Mouse (Mus musculus) layer of hippocampus, adult 2 months (tissue): ENCODE measurements around the gene Pdk1. TPM values are rescaled to one million over a fixed set of nuclear protein-coding genes. Genes with fewer than 3 reads are reported as not detected.
"Not testable (repeated sequence)": the region's sequence is repeated elsewhere in the genome, so short reads cannot be mapped to it uniquely, and the experiment has no call there.

Experiments used
- DNase-seq, 2 experiments: peaks; one replicate each; pipeline ENCODE4 v3.0.0; 2022; ENCODE audit warnings: low spot score in 2 of 2
- H3K27ac ChIP-seq: fragments of 200-600 bp; 2 replicates; pipeline ENCODE4 v1.8.1; 2022
- H3K4me3 ChIP-seq: fragments of 200-600 bp; 2 replicates; pipeline ENCODE4 v1.8.1; 2022; ENCODE audit warnings: mild to moderate bottlenecking
- CTCF ChIP-seq: fragments of 200-600 bp; conservative IDR thresholded peaks from 2 replicates; pipeline ENCODE4 v1.8.1; 2022; ENCODE audit warnings: antibody characterized with exemption, mild to moderate bottlenecking, moderate library complexity
- total RNA-seq, 2 experiments: library from RNA; stranded (reverse); gene quantifications; 2 replicates each; pipeline ENCODE4 v1.2.3; 2021

Gene Pdk1
- total RNA-seq, 2 experiments from 2014 or later = 38.8 to 39.5 TPM

GRCm38 (mm10) chr2:71882914-71883651 lies 10.1 kb downstream of the Pdk1 start:
- H3K27ac ChIP-seq = no peak overlapping the region
- DNase-seq = no peak
- TF ChIP-seq CTCF = no peak
- H3K4me3 ChIP-seq = peak overlapping the region; percentile 28

GRCm38 (mm10) chr2:71887269-71887668 lies 14.2 kb downstream of the Pdk1 start:
- no peak overlapping the region for H3K4me3 ChIP-seq
- no peak for TF ChIP-seq CTCF
- no peak for DNase-seq
- H3K27ac ChIP-seq = no peak overlapping the region

GRCm38 (mm10) chr2:71888437-71888836 lies 15.4 kb downstream of the Pdk1 start:
- DNase-seq = no peak
- peak; percentile 22 for TF ChIP-seq CTCF
- H3K27ac ChIP-seq = no peak overlapping the region
- no peak overlapping the region for H3K4me3 ChIP-seq

GRCm38 (mm10) chr2:71891536-71891935 lies 18.5 kb downstream of the Pdk1 start:
- H3K4me3 ChIP-seq = no peak overlapping the region
- no peak for DNase-seq

GRCm38 (mm10) chr2:71892741-71893349 lies 19.8 kb downstream of the Pdk1 start:
- Histone ChIP-seq H3K27ac (no peak overlapping the region), H3K4me3 (no peak overlapping the region)
- no peak for DNase-seq
- TF ChIP-seq CTCF = no peak

More at GRCm38 (mm10) chr2:71891536-71891935, 18.5 kb downstream of the Pdk1 start:
- no peak for TF ChIP-seq CTCF
- no peak overlapping the region for H3K27ac ChIP-seq

- TF ChIP-seq CTCF = no peak
- Histone ChIP-seq H3K4me3 (no peak overlapping the region), H3K27ac (no peak overlapping the region)
- DNase-seq = no peak
Observed at GRCm38 (mm10) chr2:71895596-71896286, 22.7 kb downstream of the Pdk1 start.

- H3K27ac ChIP-seq = no peak overlapping the region
- no peak for DNase-seq
- H3K4me3 ChIP-seq = no peak overlapping the region
- TF ChIP-seq CTCF = no peak
Observed at GRCm38 (mm10) chr2:71897420-71897819, 24.4 kb downstream of the Pdk1 start.

GRCm38 (mm10) chr2:71898335-71898856 lies 25.4 kb downstream of the Pdk1 start:
- Histone ChIP-seq H3K27ac (no peak overlapping the region), H3K4me3 (no peak overlapping the region)
- peak; percentile 96 for TF ChIP-seq CTCF
- peak; percentile 41 to 57 for DNase-seq

GRCm38 (mm10) chr2:71899886-71900285 lies 26.9 kb downstream of the Pdk1 start:
- no peak for TF ChIP-seq CTCF
- DNase-seq = no peak
- no peak overlapping the region for H3K4me3 ChIP-seq
- H3K27ac ChIP-seq = no peak overlapping the region

- Histone ChIP-seq H3K27ac (no peak overlapping the region), H3K4me3 (no peak overlapping the region)
- no peak for DNase-seq
- no peak for TF ChIP-seq CTCF
Observed at GRCm38 (mm10) chr2:71905154-71905553, 32.1 kb downstream of the Pdk1 start.

GRCm38 (mm10) chr2:71906356-71906755 lies 33.3 kb downstream of the Pdk1 start:
- not testable (repeated sequence) for H3K4me3 ChIP-seq, H3K27ac ChIP-seq, DNase-seq

GRCm38 (mm10) chr2:71913911-71914310 lies 40.9 kb downstream of the Pdk1 start:
- no peak for DNase-seq
- no peak for TF ChIP-seq CTCF
- H3K4me3 ChIP-seq = no peak overlapping the region
- no peak overlapping the region for H3K27ac ChIP-seq

- DNase-seq = no peak
Observed at GRCm38 (mm10) chr2:71919227-71919647, 46.2 kb downstream of the Pdk1 start.

GRCm38 (mm10) chr2:71924931-71925330 lies 51.9 kb downstream of the Pdk1 start:
- not testable (repeated sequence) for H3K27ac ChIP-seq, DNase-seq, H3K4me3 ChIP-seq

More at GRCm38 (mm10) chr2:71919227-71919647, 46.2 kb downstream of the Pdk1 start:
- H3K27ac ChIP-seq = no peak overlapping the region
- TF ChIP-seq CTCF = no peak
- no peak overlapping the region for H3K4me3 ChIP-seq
